Mouse (Mus musculus): ENCODE data around the gene Sytl3.

DNA sequence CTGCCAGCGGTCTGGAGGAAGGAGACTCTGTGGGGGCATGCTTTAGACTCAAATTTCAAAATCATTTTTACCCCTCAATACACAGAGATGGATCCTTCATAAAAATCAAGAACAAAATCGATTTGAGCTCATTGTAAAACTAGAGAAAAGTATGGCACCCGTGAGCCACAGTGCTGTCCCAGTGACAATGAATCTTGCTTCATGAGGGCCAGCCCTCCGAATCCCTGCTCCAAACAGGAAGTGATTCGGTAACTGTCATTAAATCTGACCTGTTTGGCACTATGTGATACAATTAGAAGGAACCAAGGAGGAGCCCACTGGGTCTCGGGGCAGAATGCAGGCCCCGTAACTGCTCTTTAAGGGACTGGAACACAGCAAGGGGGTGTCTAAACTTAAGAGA is 79.9 kb downstream of the Sytl3 start:
- TF ChIP-seq CTCF (IDR thresholded peaks at IDR 0.05; ENCODE audit: low read depth) (no peak), EP300 (IDR thresholded peaks at IDR 0.05; ENCODE audit: low read depth) (no peak)
